Mouse (Mus musculus) liver, postnatal 0 days (tissue): ENCODE measurements at regions not wholly inside any gene's neighbourhood (a gene's known extent, or its start where the extent isn't known, plus 50 kb on each side); places are given as distances from the start of the nearest gene placed in this dataset.

Experiments
- ATAC-seq: fragments of 200-750 bp; cut with Nextera tagmentation; 2 replicates; pipeline ENCODE4 v1.8.0; 2017; ENCODE audit warnings: mild to moderate bottlenecking, moderate library complexity
- DNase-seq: peaks from one replicate; pipeline ENCODE4 v3.0.0-alpha.2; 2016
- H3K27ac ChIP-seq: fragments of 300-500 bp; sonication (generic); 2 replicates; pipeline ENCODE4 v1.5.1; 2014; ENCODE audit warnings: antibody characterized with exemption, moderate library complexity, mild to moderate bottlenecking, low read depth
- H3K27me3 ChIP-seq: fragments of 300-500 bp; sonication (generic); 2 replicates; pipeline ENCODE4 v1.6.1; 2014; ENCODE audit warnings: low read length, control low read depth, mixed read lengths; ENCODE audit not compliant: insufficient read depth
- H3K36me3 ChIP-seq: fragments of 300-500 bp; sonication (generic); replicated peaks from 2 replicates; pipeline ENCODE4 v1.6.1; 2014; ENCODE audit warnings: mild to moderate bottlenecking, control low read depth, low read length, moderate library complexity, mixed read lengths; ENCODE audit not compliant: insufficient read depth
- H3K4me1 ChIP-seq: fragments of 300-500 bp; sonication (generic); 2 replicates; pipeline ENCODE4 v1.6.1; 2014; ENCODE audit warnings: antibody characterized with exemption, mild to moderate bottlenecking, control low read depth; ENCODE audit not compliant: insufficient read depth
- H3K4me2 ChIP-seq: fragments of 300-500 bp; sonication (generic); 2 replicates; pipeline ENCODE4 v1.6.1; 2014; ENCODE audit warnings: low read depth, mild to moderate bottlenecking, low read length, moderate library complexity, mixed read lengths
- H3K4me3 ChIP-seq: fragments of 300-500 bp; sonication (generic); 2 replicates; pipeline ENCODE4 v1.5.1; 2014; ENCODE audit warnings: low read depth, low read length
- H3K9ac ChIP-seq: fragments of 300-500 bp; sonication (generic); replicated peaks from 2 replicates; pipeline ENCODE4 v1.6.1; 2014; ENCODE audit warnings: mild to moderate bottlenecking, moderate library complexity
- H3K9me3 ChIP-seq: fragments of 300-500 bp; sonication (generic); 2 replicates; pipeline ENCODE4 v1.6.1; 2016; ENCODE audit warnings: mild to moderate bottlenecking, control low read depth, low read length, mixed read lengths
- CTCF ChIP-seq: sonication (generic); IDR thresholded peaks from 2 replicates; pipeline ENCODE4 v1.5.1; 2016; ENCODE audit warnings: antibody characterized with exemption, low read depth
- EP300 ChIP-seq: IDR thresholded peaks from 2 replicates; pipeline ENCODE4 v1.6.1; 2016; ENCODE audit warnings: antibody characterized with exemption, low read depth, mild to moderate bottlenecking
- WGBS: fragments of 180-500 bp; shearing (Covaris S2); extraction: QIAGEN DNeasy Blood & Tissue Kit; methylation state at CpG from one replicate; pipeline ENCODE4 v1.1.7; 2014; ENCODE audit not compliant: insufficient replicate concordance; 5-methylcytosine and 5-hydroxymethylcytosine counted together

GRCm38 (mm10) chr11:117036977-117037376 lies 78.0 kb upstream of the Sec14l1 start:
- no peak overlapping the region for H3K27ac ChIP-seq
- H3K4me2 ChIP-seq, result no peak overlapping the region
- ATAC-seq (no peak), DNase-seq (no peak)
- H3K36me3 ChIP-seq, result no peaks in the 10 kb centered on the region
- 32% methylated on average over 7 of the region's 7 CpGs for WGBS
- no peaks in the 10 kb centered on the region for H3K27me3 ChIP-seq
- TF ChIP-seq EP300 (no peak), CTCF (no peak)
- H3K9me3 ChIP-seq, result no peaks in the 10 kb centered on the region
- no peak overlapping the region for H3K4me3 ChIP-seq
- no peak overlapping the region for H3K9ac ChIP-seq
- H3K4me1 ChIP-seq, result no peaks in the 10 kb centered on the region

- ATAC-seq (no peak), DNase-seq (no peak)
- TF ChIP-seq EP300, result no peak
- no peak for TF ChIP-seq CTCF
- H3K9ac ChIP-seq, result no peak overlapping the region
- H3K4me1 ChIP-seq, result no peaks in the 10 kb centered on the region
- H3K36me3 ChIP-seq, result no peaks in the 10 kb centered on the region
- H3K27me3 ChIP-seq, result peaks cover 9% of the 10 kb centered on the region; the same call in 1 of the 2 replicates
- H3K4me3 ChIP-seq, result no peak overlapping the region
- no peak overlapping the region for H3K27ac ChIP-seq
- H3K9me3 ChIP-seq, result no peaks in the 10 kb centered on the region
- no peak overlapping the region for H3K4me2 ChIP-seq
- 43% methylated on average over 20 of the region's 20 CpGs for WGBS
Observed at GRCm38 (mm10) chr11:117038282-117039106, 76.5 kb upstream of the Sec14l1 start.

GRCm38 (mm10) chr11:117040829-117041228 lies 74.1 kb upstream of the Sec14l1 start:
- Histone ChIP-seq H3K27me3 (peaks cover 9% of the 10 kb centered on the region; the same call in 1 of the 2 replicates), H3K27ac (no peak overlapping the region), H3K36me3 (no peaks in the 10 kb centered on the region), H3K4me1 (no peaks in the 10 kb centered on the region), H3K4me3 (no peak overlapping the region), H3K4me2 (no peak overlapping the region), H3K9me3 (no peaks in the 10 kb centered on the region), H3K9ac (no peak overlapping the region)
- TF ChIP-seq EP300 (no peak), CTCF (no peak)
- 20% methylated on average over 4 of the region's 4 CpGs for WGBS
- DNase-seq (no peak), ATAC-seq (no peak)

- no peak overlapping the region for H3K27ac ChIP-seq
- no peaks in the 10 kb centered on the region for H3K36me3 ChIP-seq
- H3K9me3 ChIP-seq, result no peaks in the 10 kb centered on the region
- TF ChIP-seq CTCF (no peak), EP300 (no peak)
- H3K9ac ChIP-seq, result no peak overlapping the region
- ATAC-seq (no peak), DNase-seq (no peak)
- H3K27me3 ChIP-seq, result peaks cover 9% of the 10 kb centered on the region; the same call in 1 of the 2 replicates
- no peaks in the 10 kb centered on the region for H3K4me1 ChIP-seq
- H3K4me3 ChIP-seq, result no peak overlapping the region
- H3K4me2 ChIP-seq, result no peak overlapping the region
- 71% methylated on average over 5 of the region's 5 CpGs for WGBS
Observed at GRCm38 (mm10) chr11:117042336-117042735, 72.6 kb upstream of the Sec14l1 start.

- Histone ChIP-seq H3K27me3 (peaks cover 9% of the 10 kb centered on the region; the same call in 1 of the 2 replicates), H3K4me1 (no peaks in the 10 kb centered on the region), H3K9ac (no peak overlapping the region), H3K27ac (no peak overlapping the region), H3K36me3 (no peaks in the 10 kb centered on the region), H3K9me3 (no peaks in the 10 kb centered on the region), H3K4me3 (no peak overlapping the region), H3K4me2 (no peak overlapping the region)
- DNase-seq (peak; percentile 76), ATAC-seq (no peak)
- 7% methylated on average over 8 of the region's 8 CpGs for WGBS
- no peak for TF ChIP-seq EP300
- TF ChIP-seq CTCF, result peak; percentile 78
Observed at GRCm38 (mm10) chr11:117043524-117043923, 71.4 kb upstream of the Sec14l1 start.

- no peak overlapping the region for H3K4me3 ChIP-seq
- peaks cover 4% of the 10 kb centered on the region; the same call in 1 of the 2 replicates for H3K9me3 ChIP-seq
- H3K27me3 ChIP-seq, result peaks cover 9% of the 10 kb centered on the region; the same call in 1 of the 2 replicates
- DNase-seq (no peak), ATAC-seq (no peak)
- no peak overlapping the region for H3K27ac ChIP-seq
- H3K36me3 ChIP-seq, result no peaks in the 10 kb centered on the region
- WGBS, result 71% methylated on average over 1 of the region's 1 CpGs
- no peaks in the 10 kb centered on the region for H3K4me1 ChIP-seq
- H3K4me2 ChIP-seq, result no peak overlapping the region
- no peak overlapping the region for H3K9ac ChIP-seq
- TF ChIP-seq EP300 (no peak), CTCF (no peak)
Observed at GRCm38 (mm10) chr11:117044731-117045130, 70.2 kb upstream of the Sec14l1 start.
